Comparison of ENCODE assay signal across 8 mouse cellular contexts in the genomic region with DNA sequence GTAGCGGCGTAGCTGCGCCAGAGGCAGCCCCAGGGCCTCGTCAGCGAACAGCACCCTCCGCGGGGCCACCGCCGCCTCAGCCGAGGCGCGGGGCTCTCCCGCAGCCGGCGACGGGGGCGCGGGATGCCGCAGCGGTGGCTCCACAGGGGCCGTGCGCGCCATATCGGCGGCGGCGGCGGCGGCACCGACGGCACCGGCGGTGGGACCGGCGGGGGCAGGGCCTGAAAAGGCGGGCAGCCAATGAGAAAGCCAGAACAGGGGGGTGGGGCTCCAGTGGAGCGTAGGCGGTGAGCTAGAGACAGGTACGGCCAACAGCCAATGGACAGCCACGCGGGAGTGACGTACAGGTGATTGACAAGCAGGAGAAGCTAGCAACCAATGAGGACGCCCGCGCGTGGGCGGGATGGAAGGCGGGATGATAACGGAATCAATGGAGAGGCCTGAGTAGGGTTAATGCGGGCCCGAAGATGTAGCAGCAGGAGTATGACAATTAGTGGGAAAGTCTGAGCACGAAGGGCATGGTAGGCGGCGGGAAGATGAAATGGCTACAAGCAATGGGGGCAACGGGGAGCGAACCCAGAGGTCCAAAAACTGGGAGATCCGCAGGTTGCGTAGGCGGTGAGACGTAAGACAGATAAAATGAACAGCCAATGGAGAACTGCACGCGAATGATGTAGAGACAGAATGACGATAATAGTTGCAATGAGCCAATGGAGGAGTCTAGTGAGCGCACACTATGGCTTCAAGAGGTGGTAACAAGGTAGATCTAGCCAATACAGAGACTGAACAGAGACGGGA. TPM values are rescaled to one million over a fixed set of nuclear protein-coding genes. Genes with fewer than 3 reads are reported as not detected.
DNase-seq lines count a peak whose midpoint lies in the region; ATAC-seq lines count a peak whose summit lies in the region.

A gene (minus strand): TSS at position 197 of the 798 bp plus-strand sequence.

- DNase-seq in T-cell, adult 2 months (ENCODE audit: low spot score), result peak; percentile 95
- DNase-seq in cerebellum, postnatal 36 days, result peak; percentile 92 to 93
- DNase-seq in frontal cortex, postnatal 36 days (ENCODE audit: low spot score in 2 of 2), result peak; percentile 93 to 98
- peak; percentile 98 for DNase-seq in left cerebral cortex, adult 11 months (ENCODE audit: low spot score)
- peak; percentile 92 to 95 for DNase-seq in lung, postnatal 4 days
- DNase-seq in retina, postnatal 7 days (ENCODE audit: low read depth, low spot score), result peak; percentile 79
- DNase-seq in urinary bladder, adult 2 months (ENCODE audit: low spot score), result peak; percentile 74

- H3K27me3 ChIP-seq in hindbrain, embryonic 15.5 days, result no peaks in the 10 kb centered on the region

- H3K27ac ChIP-seq in hindbrain, embryonic 15.5 days (replicated peaks), result peak within 1 kb of the TSS; percentile 96

- peak within 1 kb of the TSS; percentile 65 for H3K9ac ChIP-seq in hindbrain, embryonic 15.5 days

- 20% methylated on average over 59 of the region's 65 CpGs for WGBS in hindbrain, embryonic 15.5 days

- H3K4me2 ChIP-seq in hindbrain, embryonic 15.5 days, result peak within 1 kb of the TSS; percentile 72

- H3K36me3 ChIP-seq in hindbrain, embryonic 15.5 days, result no peaks in the 10 kb centered on the region

- no peaks in the 10 kb centered on the region for H3K9me3 ChIP-seq in hindbrain, embryonic 15.5 days

- peak; percentile 98 for ATAC-seq in hindbrain, embryonic 15.5 days (ENCODE audit: low FRiP score, low read depth)

- H3K4me3 ChIP-seq in hindbrain, embryonic 15.5 days, result peak within 1 kb of the TSS; percentile 55

- peaks cover 32% of the 10 kb centered on the region for H3K4me1 ChIP-seq in hindbrain, embryonic 15.5 days (replicated peaks)

RNA-seq across cellular contexts. Expression of the gene that starts here (rescaled TPM):
- 6.8 and 7.4 TPM in 2 replicates for polyA plus RNA-seq in hindbrain, embryonic 15.5 days (2015; fragmentation: Nextera tagmentation; extraction: Ambion mirVana)
- 3.5 and 3.7 TPM in 2 replicates for polyA plus RNA-seq in urinary bladder, adult 2 months (2012; rRNA removed)

Comparison
In these comparisons a context has a peak if more than half of its experiments do, and no peak if none do; other contexts are left out.
1. Peak in every context shown above with its lines: DNase-seq, ATAC-seq, H3K4me3 ChIP-seq and H3K27ac ChIP-seq.